Mouse (Mus musculus): Measurements from ENCODE around the gene Slc2a12. TPM values are rescaled to one million over a fixed set of nuclear protein-coding genes. Genes with fewer than 3 reads are reported as not detected.

Gene Slc2a12
- polyA plus RNA-seq, 1 experiment: 2.9 TPM

GRCm38 (mm10) chr10:22731272-22732093, 86.7 kb downstream of the Slc2a12 start, which contains the start of gene Tbpl1:
Gene Tbpl1, minus strand, starts transcription at chr10:22731938.
- Histone ChIP-seq H3K4me3 (ENCODE audit: insufficient read depth, low read depth, low read length) (peak within 1 kb of the TSS; percentile 96), H3K27ac (replicated peaks; ENCODE audit: low read depth, low read length) (peak within 1 kb of the TSS; percentile 93), H3K4me1 (ENCODE audit: control insufficient read depth, insufficient read depth, insufficient read length, low read length) (peaks cover 3% of the 10 kb centered on the region)

DNA sequence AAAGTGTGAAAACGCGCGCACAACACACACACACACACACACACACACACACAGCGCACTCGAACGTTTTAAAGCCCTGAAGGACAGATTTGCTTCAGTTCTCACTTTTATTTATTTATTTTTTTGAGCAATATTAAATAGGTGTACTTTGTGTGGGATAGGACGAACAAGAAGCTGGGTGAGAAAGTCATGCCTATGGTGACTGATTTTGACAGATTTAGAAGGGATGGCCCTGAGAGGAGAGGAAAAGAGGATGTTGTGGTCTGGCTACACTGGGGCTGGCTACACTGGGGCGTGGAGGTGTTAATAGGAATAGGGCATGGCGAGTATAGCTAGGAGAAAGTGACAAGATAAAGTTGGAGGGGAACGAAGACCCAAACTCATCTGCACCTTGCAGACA, 87.4 kb downstream of the Slc2a12 start:
- H3K27ac ChIP-seq (replicated peaks; ENCODE audit: low read depth, low read length): peak overlapping the region; percentile 93
- peaks cover 3% of the 10 kb centered on the region for H3K4me1 ChIP-seq (ENCODE audit: control insufficient read depth, insufficient read depth, insufficient read length, low read length)
- peak overlapping the region; percentile 96 for H3K4me3 ChIP-seq (ENCODE audit: insufficient read depth, low read depth, low read length)

GRCm38 (mm10) chr10:22745922-22746321, 101.1 kb downstream of the Slc2a12 start:
- H3K4me1 ChIP-seq (ENCODE audit: control insufficient read depth, insufficient read depth, insufficient read length, low read length): no peaks in the 10 kb centered on the region
- H3K27ac ChIP-seq (replicated peaks; ENCODE audit: low read depth, low read length): no peak overlapping the region
- no peak overlapping the region for H3K4me3 ChIP-seq (ENCODE audit: insufficient read depth, low read depth, low read length)

- Histone ChIP-seq H3K4me3 (ENCODE audit: insufficient read depth, low read depth, low read length) (no peak overlapping the region), H3K27ac (replicated peaks; ENCODE audit: low read depth, low read length) (no peak overlapping the region), H3K4me1 (ENCODE audit: control insufficient read depth, insufficient read depth, insufficient read length, low read length) (no peaks in the 10 kb centered on the region)
Observed at GRCm38 (mm10) chr10:22746334-22747322, 101.8 kb downstream of the Slc2a12 start.

DNA sequence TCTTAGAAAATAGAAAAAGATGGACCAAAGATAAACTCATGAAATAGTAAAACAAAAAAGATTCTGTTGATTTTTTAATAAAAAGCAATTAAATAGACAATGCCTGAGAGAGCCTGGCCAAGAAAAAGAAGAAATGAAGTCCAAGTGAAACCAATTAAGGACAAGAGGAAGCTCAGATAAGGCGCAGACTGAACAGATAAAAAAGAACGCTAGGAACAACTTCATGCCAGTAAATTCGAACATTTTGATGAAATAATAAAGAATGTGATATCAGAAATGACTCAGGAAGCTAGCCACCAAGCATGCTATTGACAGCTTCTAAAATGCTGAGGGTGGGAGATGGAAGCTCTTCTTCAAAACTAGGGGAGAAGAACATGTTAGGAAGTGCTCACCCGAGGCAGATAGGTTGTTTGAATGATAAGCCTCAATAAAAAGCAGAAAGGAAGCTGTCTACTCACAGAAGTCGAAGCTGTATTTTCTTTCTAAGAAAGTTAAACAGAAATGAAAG, 106.4 kb downstream of the Slc2a12 start:
- no peak overlapping the region for H3K4me3 ChIP-seq (ENCODE audit: insufficient read depth, low read depth, low read length)
- no peaks in the 10 kb centered on the region for H3K4me1 ChIP-seq (ENCODE audit: control insufficient read depth, insufficient read depth, insufficient read length, low read length)

More for the DNA sequence above, 106.4 kb downstream of the Slc2a12 start:
- H3K27ac ChIP-seq (replicated peaks; ENCODE audit: low read depth, low read length): no peak overlapping the region

Other genes with a start within 250 kb of the Slc2a12 start
- gene Tbpl1, start 86.9 kb downstream of the Slc2a12 start, polyA plus RNA-seq (2012; ENCODE audit: insufficient read depth, insufficient read length, missing spikeins): 17.6 and 17.8 TPM in 2 replicates
- gene Tcf21, start 175.2 kb downstream of the Slc2a12 start, polyA plus RNA-seq (2012; ENCODE audit: insufficient read depth, insufficient read length, missing spikeins): not detected in 2 replicates